Mouse (Mus musculus): Measurements from ENCODE around the gene Mast4.

- TF ChIP-seq POLR2A (IDR thresholded peaks at IDR 0.05; ENCODE audit: low read depth, low read length) (no peak), CTCF (IDR thresholded peaks at IDR 0.05; ENCODE audit: borderline replicate concordance, insufficient read depth, low read length) (no peak)
Measured at GRCm38 (mm10) chr13:102700176-102700575, 634.1 kb downstream of the Mast4 start.
